Mouse (Mus musculus): ENCODE measurements around the gene Ntsr1.

DNA sequence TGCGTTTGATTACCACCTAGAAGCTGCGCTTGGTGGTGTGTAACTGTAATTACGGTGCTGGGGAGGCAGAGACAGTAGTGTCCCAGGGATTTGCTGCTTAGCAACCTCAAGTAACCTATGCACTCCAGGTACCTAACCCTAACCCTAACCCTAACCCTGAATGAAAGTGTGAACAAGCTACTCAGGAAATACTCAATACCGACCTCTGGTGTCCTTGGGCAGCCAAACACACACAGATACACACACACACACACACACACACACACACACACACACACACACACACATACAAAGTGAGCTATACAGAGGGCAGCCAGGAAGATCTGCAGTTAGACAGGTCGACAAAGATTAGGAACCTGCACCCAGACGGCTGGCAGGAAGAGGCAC, 89.0 kb downstream of the Ntsr1 start:
- no peak for TF ChIP-seq POLR2A (IDR thresholded peaks at IDR 0.05; ENCODE audit: borderline replicate concordance, insufficient read depth, low read length)
- TF ChIP-seq CTCF (IDR thresholded peaks at IDR 0.05; ENCODE audit: borderline replicate concordance, insufficient read depth, low read depth, low read length) = no peak
